Mouse (Mus musculus) spleen, adult 2 months (tissue): ENCODE data around the gene Hnrnpl.

Experiments
- CTCF ChIP-seq: fragments of 200-500 bp; IDR thresholded peaks from 2 replicates; pipeline ENCODE4 v1.5.1; 2011; ENCODE audit warnings: mild to moderate bottlenecking, inconsistent platforms; ENCODE audit not compliant: insufficient read depth, insufficient read length, insufficient replicate concordance; ENCODE audit errors: extremely low read depth
- POLR2A ChIP-seq: fragments of 200-500 bp; IDR thresholded peaks from 2 replicates; pipeline ENCODE4 v1.6.1; 2011; ENCODE audit warnings: low read depth, low read length, inconsistent platforms

DNA sequence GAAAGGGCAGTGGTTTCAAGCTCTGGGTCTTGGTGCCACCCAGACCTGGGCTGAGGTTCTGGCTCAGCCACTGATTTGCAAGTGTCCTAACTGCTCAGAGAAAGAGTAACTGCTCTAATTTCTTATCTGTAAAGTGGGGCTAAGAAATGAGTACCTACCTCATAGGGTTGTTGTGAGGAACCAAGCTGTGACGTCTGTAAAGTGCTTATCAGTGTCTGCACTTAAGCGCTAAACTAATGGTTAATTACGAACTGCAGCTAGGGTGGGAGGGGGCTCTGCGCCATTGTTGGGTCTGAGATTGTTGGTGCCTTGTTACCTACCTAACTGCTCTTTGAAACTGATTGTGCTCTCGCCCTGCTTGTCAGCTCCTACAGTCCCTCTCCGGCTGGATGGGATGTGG is 9.2 kb downstream of the Hnrnpl start:
- TF ChIP-seq POLR2A (no peak), CTCF (no peak)
